Mouse (Mus musculus) heart, postnatal 0 days (tissue): ENCODE data around the gene Pdk4. TPM values are rescaled to one million over a fixed set of nuclear protein-coding genes. Genes with fewer than 3 reads are reported as not detected.

Source experiments
- ATAC-seq: fragments of 200-750 bp; cut with Nextera tagmentation; 2 replicates; pipeline ENCODE4 v1.8.0; 2017; ENCODE audit warnings: low read depth, moderate number of reproducible peaks, moderate library complexity; ENCODE audit not compliant: insufficient read depth
- DNase-seq: peaks from one replicate; pipeline ENCODE4 v3.0.0-alpha.2; 2016; ENCODE audit warnings: low spot score
- H3K27ac ChIP-seq: fragments of 300-500 bp; sonication (generic); 2 replicates; pipeline ENCODE4 v1.5.1; 2014; ENCODE audit warnings: low read depth, mild to moderate bottlenecking
- H3K27me3 ChIP-seq: fragments of 300-500 bp; sonication (generic); 2 replicates; pipeline ENCODE4 v1.6.1; 2014; ENCODE audit warnings: low read length, mixed read lengths; ENCODE audit not compliant: control insufficient read depth, insufficient read depth
- H3K36me3 ChIP-seq: fragments of 300-500 bp; sonication (generic); replicated peaks from 2 replicates; pipeline ENCODE4 v1.6.1; 2014; ENCODE audit warnings: low read length, mixed read lengths; ENCODE audit not compliant: control insufficient read depth, insufficient read depth
- H3K4me1 ChIP-seq: fragments of 300-500 bp; sonication (generic); 2 replicates; pipeline ENCODE4 v1.6.1; 2014; ENCODE audit warnings: antibody characterized with exemption; ENCODE audit not compliant: control insufficient read depth, insufficient read depth
- H3K4me2 ChIP-seq: fragments of 300-500 bp; sonication (generic); 2 replicates; pipeline ENCODE4 v1.6.1; 2014; ENCODE audit warnings: low read depth, mild to moderate bottlenecking, low read length, moderate library complexity
- H3K4me3 ChIP-seq: fragments of 300-500 bp; sonication (generic); 2 replicates; pipeline ENCODE4 v1.5.1; 2014; ENCODE audit warnings: low read depth, low read length
- H3K9ac ChIP-seq: fragments of 300-500 bp; sonication (generic); replicated peaks from 2 replicates; pipeline ENCODE4 v1.6.1; 2014; ENCODE audit warnings: low read depth, low read length, mixed read lengths
- H3K9me3 ChIP-seq: fragments of 300-500 bp; sonication (generic); replicated peaks from 2 replicates; pipeline ENCODE4 v1.6.1; 2016; ENCODE audit warnings: low read length; ENCODE audit not compliant: control insufficient read depth
- CTCF ChIP-seq: IDR thresholded peaks from 2 replicates; pipeline ENCODE4 v1.5.1; 2016; ENCODE audit warnings: antibody characterized with exemption, control low read depth, low read depth
- EP300 ChIP-seq: IDR thresholded peaks from 2 replicates; pipeline ENCODE4 v1.6.1; 2016; ENCODE audit warnings: antibody characterized with exemption, low read depth
- WGBS: fragments of 180-500 bp; shearing (Covaris S2); extraction: QIAGEN DNeasy Blood & Tissue Kit; methylation state at CpG from one replicate; pipeline ENCODE4 v1.1.7; 2014; 5-methylcytosine and 5-hydroxymethylcytosine counted together
- polyA plus RNA-seq: library from polyadenylated mRNA; unstranded; fragments of >200 nt; fragmentation: Nextera tagmentation; extraction: Ambion mirVana; gene quantifications from 2 replicates; pipeline ENCODE4 v1.2.1, GENCODE M21; 2015
- total RNA-seq: library from RNA; depleted of rRNA; stranded (reverse); fragments of >200 nt; gene quantifications from 2 replicates; pipeline ENCODE4 v1.2.3, GENCODE M21; 2014; ENCODE audit warnings: low replicate concordance

Gene Pdk4
- total and polyA plus RNA-seq, 2 experiments from 2014 or later = 71.1 to 75.5 TPM

- peak overlapping the region; percentile 95 for H3K27ac ChIP-seq
- WGBS = 7% methylated on average over 5 of the region's 5 CpGs
- TF ChIP-seq CTCF = no peak
- no peak for TF ChIP-seq EP300
- DNase-seq (peak; percentile 83), ATAC-seq (peak; percentile 87)
- peaks cover 32% of the 10 kb centered on the region for H3K4me1 ChIP-seq
- peak overlapping the region; percentile 49 for H3K4me2 ChIP-seq
- no peaks in the 10 kb centered on the region for H3K9me3 ChIP-seq
- H3K36me3 ChIP-seq = no peaks in the 10 kb centered on the region
- H3K9ac ChIP-seq = peak overlapping the region; percentile 40; the same call in 1 of the 2 replicates
- 0 out of 2 replicates have a peak overlapping the region, but pooled peaks have one; percentile 11 for H3K4me3 ChIP-seq
- H3K27me3 ChIP-seq = no peaks in the 10 kb centered on the region
Observed at GRCm38 (mm10) chr6:5509303-5509702, 13.2 kb upstream of the Pdk4 start.

DNA sequence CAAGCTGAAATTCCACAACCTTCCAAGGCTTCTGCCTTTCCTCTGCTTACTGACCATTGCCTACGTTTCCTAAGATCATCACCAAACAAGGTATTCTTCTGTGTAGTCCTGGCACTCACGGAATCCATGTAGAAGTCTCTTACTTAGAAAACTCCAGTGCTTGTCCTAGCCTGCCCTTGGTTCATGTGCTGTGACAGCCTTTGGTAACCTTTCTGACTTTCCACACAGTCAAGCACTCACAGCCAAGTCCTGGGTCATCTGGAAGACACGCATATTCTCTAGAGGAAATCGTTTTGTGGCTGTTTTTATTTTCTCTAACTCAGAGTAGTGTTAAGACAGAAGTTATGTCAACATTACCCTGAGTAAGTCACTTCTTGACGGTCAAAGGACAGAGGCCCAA lies 11.7 kb upstream of the Pdk4 start:
- Histone ChIP-seq H3K9ac (no peak overlapping the region), H3K4me3 (no peak overlapping the region), H3K9me3 (no peaks in the 10 kb centered on the region), H3K36me3 (no peaks in the 10 kb centered on the region), H3K4me1 (peaks cover 32% of the 10 kb centered on the region), H3K27ac (peak overlapping the region; percentile 52), H3K27me3 (no peaks in the 10 kb centered on the region), H3K4me2 (no peak overlapping the region)
- ATAC-seq (no peak), DNase-seq (no peak)
- WGBS = 64% methylated on average over 5 of the region's 5 CpGs
- TF ChIP-seq CTCF = no peak
- TF ChIP-seq EP300 = no peak

GRCm38 (mm10) chr6:5506271-5506670 lies 10.2 kb upstream of the Pdk4 start:
- no peak overlapping the region for H3K9ac ChIP-seq
- H3K4me3 ChIP-seq = no peak overlapping the region
- no peak overlapping the region for H3K27ac ChIP-seq
- H3K27me3 ChIP-seq = no peaks in the 10 kb centered on the region
- no peaks in the 10 kb centered on the region for H3K36me3 ChIP-seq
- DNase-seq (no peak), ATAC-seq (no peak)
- no peaks in the 10 kb centered on the region for H3K9me3 ChIP-seq
- no peak overlapping the region for H3K4me2 ChIP-seq
- WGBS = 84% methylated on average over 3 of the region's 3 CpGs
- H3K4me1 ChIP-seq = peaks cover 32% of the 10 kb centered on the region
- TF ChIP-seq EP300 (no peak), CTCF (no peak)

DNA sequence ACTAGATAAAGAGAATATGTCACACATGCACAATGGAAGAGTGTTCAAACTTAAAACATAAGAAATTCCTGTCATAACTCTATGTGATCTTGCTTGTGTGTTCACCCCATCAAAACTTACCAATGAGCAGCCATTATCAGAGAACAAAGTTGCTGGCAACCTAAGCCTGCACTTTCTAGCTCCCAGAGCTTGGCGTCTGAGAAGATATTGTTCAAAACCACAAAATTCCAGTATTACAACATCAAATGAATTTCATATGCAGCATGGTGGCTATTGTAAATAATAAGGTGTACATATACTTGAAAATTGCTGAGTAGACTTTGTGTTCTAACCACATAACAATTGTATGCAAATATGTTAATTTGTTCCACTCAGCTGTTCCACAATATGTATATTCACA lies 6.7 kb upstream of the Pdk4 start:
- no peak overlapping the region for H3K27ac ChIP-seq
- no peaks in the 10 kb centered on the region for H3K27me3 ChIP-seq
- DNase-seq (no peak), ATAC-seq (no peak)
- no peaks in the 10 kb centered on the region for H3K9me3 ChIP-seq
- H3K4me3 ChIP-seq = no peak overlapping the region
- no peak overlapping the region for H3K9ac ChIP-seq
- peaks cover 3% of the 10 kb centered on the region for H3K4me1 ChIP-seq
- no peaks in the 10 kb centered on the region for H3K36me3 ChIP-seq
- TF ChIP-seq CTCF = no peak
- TF ChIP-seq EP300 = no peak
- no peak overlapping the region for H3K4me2 ChIP-seq
- 76% methylated on average over 1 of the region's 1 CpGs for WGBS

- WGBS = 84% methylated on average over 10 of the region's 10 CpGs
- H3K36me3 ChIP-seq = no peaks in the 10 kb centered on the region
- no peak for ATAC-seq
- H3K27me3 ChIP-seq = no peaks in the 10 kb centered on the region
- H3K9me3 ChIP-seq = no peaks in the 10 kb centered on the region
- no peak overlapping the region for H3K9ac ChIP-seq
- no peak overlapping the region for H3K4me3 ChIP-seq
- peaks cover 5% of the 10 kb centered on the region for H3K4me1 ChIP-seq
- DNase-seq = no peak
- TF ChIP-seq EP300 (no peak), CTCF (no peak)
- no peak overlapping the region for H3K27ac ChIP-seq
- H3K4me2 ChIP-seq = no peak overlapping the region
Observed at GRCm38 (mm10) chr6:5501551-5501950, 5.4 kb upstream of the Pdk4 start.

- WGBS = 82% methylated on average over 11 of the region's 11 CpGs
- H3K36me3 ChIP-seq = peaks cover 4% of the 10 kb centered on the region; the same call in 1 of the 2 replicates
- no peak overlapping the region for H3K9ac ChIP-seq
- H3K4me3 ChIP-seq = no peak overlapping the region
- no peaks in the 10 kb centered on the region for H3K9me3 ChIP-seq
- ATAC-seq = no peak
- TF ChIP-seq EP300 (no peak), CTCF (no peak)
- H3K27me3 ChIP-seq = no peaks in the 10 kb centered on the region
- DNase-seq = no peak
- peaks cover 5% of the 10 kb centered on the region for H3K4me1 ChIP-seq
- no peak overlapping the region for H3K27ac ChIP-seq
- no peak overlapping the region for H3K4me2 ChIP-seq
Observed at GRCm38 (mm10) chr6:5498740-5499139, 2.6 kb upstream of the Pdk4 start.
